Mouse (Mus musculus): ENCODE measurements around the gene Ints2. TPM values are rescaled to one million over a fixed set of nuclear protein-coding genes. Genes with fewer than 3 reads are reported as not detected.

Gene Ints2
- total RNA-seq, 2 experiments from 2014 or later = 9.8 to 13.4 TPM

- no peak for DNase-seq
Observed at GRCm38 (mm10) chr11:86170743-86171142, 86.6 kb downstream of the Ints2 start.

Other genes with a start within 250 kb of the Ints2 start
- gene Brip1, start 56.4 kb downstream of the Ints2 start, total RNA-seq (2021) = 1 to 10 TPM; 5.2 to 5.6 TPM
- gene Med13, start 100.0 kb upstream of the Ints2 start, total RNA-seq (2021) = 10 to 100 TPM; 41.9 to 43.1 TPM
- gene Rnft1, start 227.1 kb upstream of the Ints2 start, total RNA-seq (2021) = 10 to 100 TPM; 28.9 to 33.1 TPM

All from heart, postnatal 4 days (tissue).